Mouse (Mus musculus) skeletal muscle tissue, adult 2 months (tissue): ENCODE data around the gene Afap1l2.
A peak's percentile ranks its signal among the peaks of the same experiment; 100 is the strongest.

Source experiments
- DNase-seq: peaks from one replicate; pipeline ENCODE4 v3.0.0-alpha.2; 2012; ENCODE audit warnings: low read depth, low spot score

Afap1l2 gene

GRCm38 (mm10) chr19:56942216-56942615, 65.8 kb downstream of the Afap1l2 start:
- no peak for DNase-seq

- DNase-seq: peak; percentile 66
Observed at GRCm38 (mm10) chr19:56940507-56940906, 67.5 kb downstream of the Afap1l2 start.

- peak; percentile 73 for DNase-seq
Observed at GRCm38 (mm10) chr19:56939826-56940225, 68.2 kb downstream of the Afap1l2 start.

- no peak for DNase-seq
Observed at GRCm38 (mm10) chr19:56937911-56938310, 70.1 kb downstream of the Afap1l2 start.

DNA sequence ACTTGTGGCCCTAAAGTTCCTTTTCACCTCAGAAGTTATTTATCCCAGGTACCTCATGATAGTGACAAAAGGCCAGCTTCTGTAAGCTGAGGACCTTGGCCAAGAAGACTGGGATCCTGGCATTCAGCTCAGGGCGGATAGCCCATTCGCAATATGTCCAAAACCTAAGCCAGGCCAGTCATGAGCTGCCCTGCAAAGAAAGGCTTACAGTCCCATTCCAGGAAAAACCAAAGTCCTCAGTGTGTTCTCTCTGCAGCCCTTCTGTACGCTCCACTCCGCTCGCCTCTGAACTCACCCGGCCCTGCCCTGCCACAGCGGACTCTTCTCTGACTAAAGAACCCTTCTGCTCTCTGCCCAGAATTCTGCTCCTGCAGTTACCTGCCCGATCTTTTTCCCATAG, 71.8 kb downstream of the Afap1l2 start:
- DNase-seq: no peak

GRCm38 (mm10) chr19:56935777-56936176, 72.3 kb downstream of the Afap1l2 start:
- no peak for DNase-seq

DNA sequence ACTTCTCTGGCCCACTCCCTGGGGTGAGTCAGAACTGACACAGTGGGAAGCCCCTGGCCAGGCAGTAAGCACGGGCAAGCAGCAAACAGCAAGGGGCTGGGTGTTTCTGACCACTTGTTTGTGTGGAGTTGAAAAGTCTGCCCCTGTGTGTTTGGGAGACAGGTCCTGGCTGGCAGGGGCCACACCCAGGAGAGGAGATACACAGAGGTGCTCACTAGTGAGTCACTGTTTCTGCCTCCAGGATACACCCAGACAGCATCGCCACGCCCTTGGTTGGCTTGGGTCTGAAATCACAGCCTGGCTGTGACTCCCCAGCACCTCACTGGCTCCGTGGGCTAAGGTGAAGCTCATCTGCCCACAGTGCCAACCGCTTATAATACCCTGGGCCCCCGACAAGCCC, 72.9 kb downstream of the Afap1l2 start:
- DNase-seq: no peak

DNA sequence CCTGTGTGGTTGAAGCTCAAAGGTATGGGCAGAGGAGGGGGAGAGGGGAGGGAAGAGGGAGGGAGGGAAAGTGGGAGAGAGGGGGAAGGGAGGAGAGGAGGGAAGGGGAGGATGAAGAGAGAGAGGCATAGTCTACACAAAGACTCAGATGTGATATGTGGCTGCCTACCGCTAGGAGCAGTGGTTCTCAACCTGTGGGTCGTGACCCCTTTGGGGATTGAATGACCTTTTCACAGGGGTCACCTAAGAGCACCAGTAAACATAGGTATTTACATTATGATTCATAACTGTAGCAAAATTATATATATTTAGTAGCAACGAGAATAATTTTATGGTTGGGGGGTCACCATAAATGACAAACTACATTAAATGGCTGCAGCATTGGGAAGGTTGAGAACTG, 74.2 kb downstream of the Afap1l2 start:
- DNase-seq: no peak

GRCm38 (mm10) chr19:56930029-56930428, 78.0 kb downstream of the Afap1l2 start:
- DNase-seq: no peak

- peak; percentile 47 for DNase-seq
Observed at GRCm38 (mm10) chr19:56929392-56929791, 78.6 kb downstream of the Afap1l2 start.

GRCm38 (mm10) chr19:56921744-56922143, 86.3 kb downstream of the Afap1l2 start:
- DNase-seq: no peak

DNA sequence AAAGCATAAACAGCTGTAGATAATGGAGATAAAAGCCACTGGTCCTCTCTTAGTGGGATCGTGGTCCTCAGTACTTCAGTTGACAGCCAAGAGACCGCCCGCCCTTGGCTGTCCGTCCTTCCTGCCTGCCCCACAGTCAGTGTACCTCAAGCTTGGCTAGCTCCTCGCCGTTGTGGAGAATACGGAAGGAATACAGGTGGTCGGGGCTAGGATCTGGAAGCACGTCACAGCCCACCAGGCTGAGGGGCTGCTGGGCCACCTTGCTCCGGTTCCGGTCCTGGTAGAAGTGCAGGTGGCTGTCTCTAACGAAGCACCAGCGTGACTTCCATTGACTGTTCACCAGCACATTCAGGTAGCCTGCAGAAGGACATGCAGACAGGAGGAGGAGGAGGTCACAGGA, 87.8 kb downstream of the Afap1l2 start:
- no peak for DNase-seq

DNA sequence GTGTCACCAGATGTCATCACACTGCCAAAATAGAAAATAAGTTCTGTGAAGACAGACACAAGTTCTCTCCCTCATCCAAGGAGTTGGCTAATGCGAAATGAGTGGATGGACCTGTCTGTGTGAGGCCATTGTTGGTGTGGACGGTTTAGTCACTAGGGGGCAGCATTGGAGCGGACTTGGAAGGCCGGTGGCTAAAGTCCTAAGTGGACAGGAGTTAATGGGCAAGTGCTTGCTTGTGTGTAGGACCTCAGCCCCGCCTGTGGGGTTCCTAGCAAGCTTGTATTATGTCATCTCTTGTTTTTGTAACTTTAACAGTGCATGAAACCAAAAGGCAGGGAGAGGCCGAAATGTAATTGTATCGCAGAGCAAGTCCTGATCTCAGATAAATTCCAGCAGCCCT, 88.4 kb downstream of the Afap1l2 start:
- peak; percentile 88 for DNase-seq

GRCm38 (mm10) chr19:56915084-56915483, 92.9 kb downstream of the Afap1l2 start:
- DNase-seq: no peak

DNA sequence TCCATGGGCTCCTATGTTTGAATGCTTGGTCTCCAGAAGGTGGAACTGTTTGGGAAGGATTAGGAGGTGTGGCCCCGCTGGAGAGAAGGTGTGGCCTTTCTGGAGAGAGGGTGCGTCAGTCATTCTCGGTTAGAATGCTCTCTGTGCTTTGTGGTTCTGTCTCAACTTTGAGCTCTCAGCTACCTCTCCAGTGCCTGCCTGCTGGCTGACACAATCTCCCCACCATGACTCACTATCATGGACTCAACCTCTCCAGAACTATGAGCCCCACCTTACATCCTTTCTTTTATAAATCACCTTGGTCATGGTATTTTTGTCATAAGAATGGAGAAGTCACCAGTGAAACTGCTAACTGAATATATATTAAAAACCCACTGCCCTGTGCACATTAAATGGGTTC, 93.4 kb downstream of the Afap1l2 start:
- no peak for DNase-seq

DNA sequence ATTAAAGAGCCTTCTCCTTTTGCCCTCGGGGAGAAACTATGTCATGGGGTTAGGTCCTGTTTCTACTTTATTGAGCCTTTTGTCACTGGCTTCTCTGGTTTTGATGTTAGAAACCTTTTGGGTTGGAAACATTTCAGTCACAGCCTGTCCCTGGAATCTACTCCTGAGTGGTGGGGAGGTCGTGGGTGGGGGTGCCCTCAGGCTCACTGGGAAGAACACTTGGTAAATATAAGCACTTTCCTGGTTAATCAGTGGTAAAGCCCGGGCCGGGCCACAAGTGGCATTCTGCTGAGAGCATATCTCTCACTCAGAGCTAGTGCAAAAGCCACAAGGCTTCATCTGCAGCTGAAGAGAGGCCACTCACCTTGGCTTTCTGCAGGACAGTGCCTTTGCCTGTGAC, 94.3 kb downstream of the Afap1l2 start:
- no peak for DNase-seq

DNA sequence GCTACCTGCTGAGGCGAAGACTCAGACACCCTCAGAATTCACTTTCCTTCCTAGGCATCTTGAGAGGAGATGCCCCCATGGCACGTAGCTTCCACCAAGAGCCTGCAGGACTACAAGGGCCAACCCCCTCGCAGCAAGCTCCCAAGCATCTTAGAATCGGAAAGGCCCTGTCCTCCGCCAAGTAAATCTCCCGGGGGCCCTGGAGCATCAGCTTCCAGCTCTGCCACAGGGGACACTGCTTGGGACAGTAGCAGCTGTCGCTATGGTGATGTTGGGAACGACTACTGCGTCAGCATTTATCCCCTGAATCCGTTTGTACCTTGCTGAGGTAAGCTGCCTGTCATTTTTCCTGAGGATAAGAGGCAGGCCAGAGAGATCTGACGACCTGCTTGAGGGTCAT, 97.5 kb downstream of the Afap1l2 start:
- DNase-seq: no peak

GRCm38 (mm10) chr19:56908472-56909270, 99.4 kb downstream of the Afap1l2 start:
- DNase-seq: no peak

- no peak for DNase-seq
Observed at GRCm38 (mm10) chr19:56907850-56908249, 100.2 kb downstream of the Afap1l2 start.

DNA sequence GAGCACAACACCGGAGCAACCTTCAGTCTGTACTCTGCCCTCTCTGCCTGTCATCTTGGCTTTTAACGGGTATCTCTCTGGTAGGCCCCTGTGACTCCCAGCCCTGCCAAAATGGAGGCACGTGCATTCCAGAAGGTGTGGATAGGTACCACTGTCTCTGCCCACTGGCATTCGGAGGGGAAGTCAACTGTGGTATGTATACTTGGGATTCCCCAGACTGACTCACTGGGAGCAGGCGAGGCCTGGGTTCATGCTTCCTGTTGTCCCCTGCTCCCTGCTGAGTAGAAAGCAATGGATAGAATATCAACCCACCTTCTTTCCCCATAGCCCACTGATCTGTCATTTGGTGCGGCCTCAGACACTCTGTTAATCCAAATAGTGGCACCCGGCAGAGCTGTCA, 102.6 kb downstream of the Afap1l2 start:
- DNase-seq: no peak

DNA sequence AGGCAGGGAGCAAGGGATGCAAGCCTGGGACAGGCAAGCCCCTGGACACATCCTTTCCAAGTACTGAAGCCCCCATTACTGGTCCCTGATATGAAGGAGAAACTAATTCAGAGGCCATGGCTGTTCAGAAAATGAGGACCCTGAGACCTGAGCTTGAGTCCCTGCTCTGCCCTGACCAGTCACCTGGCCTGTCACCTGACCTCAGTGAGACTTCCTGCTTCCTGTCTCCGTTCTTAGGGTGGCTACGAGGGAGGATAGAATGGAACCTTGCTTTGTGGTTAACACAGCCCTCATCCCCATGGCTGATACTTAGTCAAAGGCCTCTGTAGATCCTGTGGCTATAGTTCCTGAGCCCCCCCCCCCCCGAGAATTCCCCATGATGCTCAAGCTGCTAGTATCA, 103.9 kb downstream of the Afap1l2 start:
- no peak for DNase-seq

GRCm38 (mm10) chr19:56897654-56898053, 110.4 kb downstream of the Afap1l2 start:
- DNase-seq: no peak

GRCm38 (mm10) chr19:56893326-56893725, 114.7 kb downstream of the Afap1l2 start:
- DNase-seq: no peak

GRCm38 (mm10) chr19:56892586-56892985, 115.4 kb downstream of the Afap1l2 start:
- no peak for DNase-seq
